Mouse (Mus musculus): ENCODE results near the gene Mmp7. TPM values are rescaled to one million over a fixed set of nuclear protein-coding genes. Genes with fewer than 3 reads are reported as not detected.

Gene Mmp7
- not detected for total RNA-seq (2023)

GRCm38 (mm10) chr9:7691790-7692189 lies at the start of gene Mmp7:
Gene Mmp7, plus strand, starts transcription at chr9:7692090.

Other genes with a start within 250 kb of the Mmp7 start
- gene Mmp3, start 246.3 kb upstream of the Mmp7 start, total RNA-seq (2023): not detected
- gene Mmp10, start 189.7 kb upstream of the Mmp7 start, total RNA-seq (2023): not detected
- gene Mmp8, start 133.6 kb upstream of the Mmp7 start, total RNA-seq (2023): 10 to 100 TPM; 28.1 to 44.2 TPM
- under 1 TPM; 0.55 to 0.79 TPM for gene Mmp27, start 120.7 kb upstream of the Mmp7 start, total RNA-seq (2023)
- not detected for gene Mmp20, start 63.9 kb upstream of the Mmp7 start, total RNA-seq (2023)
- 10 to 100 TPM; 85.0 to 87.4 TPM for gene Tmem123, start 72.0 kb downstream of the Mmp7 start, total RNA-seq (2023)
- gene Birc2, start 145.0 kb downstream of the Mmp7 start, total RNA-seq (2023): 10 to 100 TPM; 50.1 to 60.8 TPM
- gene Birc3, start 181.1 kb downstream of the Mmp7 start, total RNA-seq (2023): 100 to 1,000 TPM; 395 to 461 TPM

Data from monocyte, adult 59 days (primary cell).